Mouse (Mus musculus) heart, adult 11 months (tissue): ENCODE measurements at regions not wholly inside any gene's neighbourhood (a gene's known extent, or its start where the extent isn't known, plus 50 kb on each side); places are given as distances from the start of the nearest gene placed in this dataset.

ENCODE experiments used
- DNase-seq: peaks from one replicate; pipeline ENCODE4 v3.0.0; 2022

- DNase-seq: no peak
These were observed 324.5 kb upstream of the Cdh9 start for GRCm38 (mm10) chr15:16404077-16404476.

DNA sequence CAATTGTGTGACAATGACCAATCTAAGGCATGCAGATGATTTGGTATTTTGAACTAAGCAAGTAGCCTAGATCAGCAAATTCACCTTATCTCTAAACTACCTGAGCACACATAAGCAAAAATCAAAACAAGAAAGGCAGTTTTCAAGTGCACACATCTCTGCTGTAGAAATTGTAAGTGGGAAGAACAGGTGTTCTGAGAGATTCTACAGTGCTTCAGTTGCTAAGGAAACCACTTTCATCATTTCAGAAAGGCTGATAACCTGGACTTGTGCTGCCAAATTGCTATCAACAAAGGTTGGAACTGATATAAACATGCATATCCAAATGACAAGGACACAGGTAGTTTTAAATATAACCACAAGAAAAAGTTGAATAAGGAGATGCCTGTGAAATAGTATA, 322.4 kb upstream of the Cdh9 start:
- no peak for DNase-seq

DNA sequence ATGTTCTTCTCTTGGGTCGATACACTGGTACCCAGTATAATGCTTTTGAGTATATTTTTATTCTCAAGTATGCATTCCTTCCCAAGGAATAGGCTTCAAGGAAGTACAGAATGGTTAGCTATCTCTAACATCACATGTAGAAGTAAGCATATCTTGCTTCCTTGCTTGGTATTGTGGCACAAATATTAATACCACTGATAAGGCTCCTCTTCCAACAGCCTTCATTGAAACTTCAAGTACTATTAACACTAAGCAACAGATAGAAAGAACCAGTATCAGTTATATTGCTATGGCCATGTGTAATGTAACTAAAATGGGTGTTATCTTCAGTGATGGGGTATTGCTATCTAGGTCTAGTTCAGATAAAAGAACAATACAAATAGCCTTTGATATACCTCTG, 316.9 kb upstream of the Cdh9 start:
- no peak for DNase-seq

DNA sequence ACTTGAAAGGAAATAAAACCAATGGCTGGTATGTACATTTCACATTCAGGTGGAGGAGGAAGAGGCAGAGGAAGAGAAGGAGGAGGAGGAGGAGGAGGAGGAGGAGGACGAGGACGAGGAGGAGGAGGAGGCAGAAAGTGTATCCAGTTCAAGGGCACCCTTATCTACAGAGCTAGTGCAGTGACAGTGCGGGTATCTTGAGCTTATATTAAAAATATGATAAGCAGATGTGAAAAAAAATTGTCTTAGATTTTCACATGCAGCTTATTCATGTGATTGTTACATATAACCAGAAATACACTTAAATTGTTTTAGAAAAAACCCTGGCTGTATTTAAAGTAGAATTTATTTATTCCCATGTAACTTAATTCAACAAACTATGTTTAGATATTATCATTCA, 310.8 kb upstream of the Cdh9 start:
- no peak for DNase-seq

GRCm38 (mm10) chr15:16423019-16423418, 305.5 kb upstream of the Cdh9 start:
- no peak for DNase-seq

GRCm38 (mm10) chr15:16446631-16447030, 281.9 kb upstream of the Cdh9 start:
- DNase-seq: no peak

- DNase-seq: no peak
These were observed 237.3 kb upstream of the Cdh9 start for GRCm38 (mm10) chr15:16491238-16491637.

GRCm38 (mm10) chr15:16492871-16493270, 235.7 kb upstream of the Cdh9 start:
- peak; percentile 49 for DNase-seq

GRCm38 (mm10) chr15:16520556-16520955, 208.0 kb upstream of the Cdh9 start:
- no peak for DNase-seq

DNA sequence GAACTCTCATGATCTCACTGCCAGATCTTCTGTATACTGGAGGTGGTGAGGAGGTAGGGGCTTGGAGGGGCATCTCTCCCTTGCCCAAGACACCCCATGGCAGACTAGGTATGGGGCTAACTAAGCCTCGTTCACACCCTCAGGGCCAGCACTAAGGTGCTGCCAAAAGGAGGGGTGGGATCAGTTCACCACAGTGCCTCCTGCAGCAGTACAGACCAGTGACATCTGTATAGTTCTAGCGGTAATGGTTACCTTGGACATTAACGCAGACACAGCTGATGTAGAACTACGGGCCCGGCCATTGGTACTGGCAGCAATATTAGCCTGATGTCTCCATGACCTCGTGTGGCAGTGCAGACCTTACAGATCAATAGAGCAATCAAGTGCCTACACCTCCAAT, 196.0 kb upstream of the Cdh9 start:
- peak; percentile 75 for DNase-seq

- DNase-seq: no peak
These were observed 187.3 kb upstream of the Cdh9 start for GRCm38 (mm10) chr15:16541226-16541625.

- no peak for DNase-seq
These were observed 173.4 kb upstream of the Cdh9 start for GRCm38 (mm10) chr15:16555173-16555572.

- DNase-seq: peak; percentile 46
These were observed 172.2 kb upstream of the Cdh9 start for GRCm38 (mm10) chr15:16556338-16556737.

GRCm38 (mm10) chr15:16566155-16566732, 162.3 kb upstream of the Cdh9 start:
- no peak for DNase-seq

- no peak for DNase-seq
These were observed 161.8 kb upstream of the Cdh9 start for GRCm38 (mm10) chr15:16566799-16567198.

DNA sequence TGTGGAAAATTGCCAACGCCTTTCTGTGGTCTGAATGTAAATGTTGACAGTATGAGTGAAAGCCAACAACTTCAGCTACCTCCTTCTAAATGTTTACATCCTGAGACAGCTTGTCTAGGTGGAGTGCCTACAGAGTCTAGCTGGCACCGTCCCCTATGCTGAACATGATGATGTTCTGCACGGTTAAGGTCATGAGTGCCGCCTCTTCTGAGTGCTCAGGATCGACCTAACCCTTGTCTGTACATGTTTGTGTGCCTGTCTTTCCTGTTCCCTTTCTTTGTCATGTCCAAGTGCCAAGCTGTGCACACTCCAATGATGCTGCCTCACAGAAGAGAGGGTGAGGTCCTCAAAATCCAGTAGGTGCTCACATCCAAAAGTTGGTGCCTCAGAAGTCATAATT, 111.7 kb upstream of the Cdh9 start:
- DNase-seq: no peak

DNA sequence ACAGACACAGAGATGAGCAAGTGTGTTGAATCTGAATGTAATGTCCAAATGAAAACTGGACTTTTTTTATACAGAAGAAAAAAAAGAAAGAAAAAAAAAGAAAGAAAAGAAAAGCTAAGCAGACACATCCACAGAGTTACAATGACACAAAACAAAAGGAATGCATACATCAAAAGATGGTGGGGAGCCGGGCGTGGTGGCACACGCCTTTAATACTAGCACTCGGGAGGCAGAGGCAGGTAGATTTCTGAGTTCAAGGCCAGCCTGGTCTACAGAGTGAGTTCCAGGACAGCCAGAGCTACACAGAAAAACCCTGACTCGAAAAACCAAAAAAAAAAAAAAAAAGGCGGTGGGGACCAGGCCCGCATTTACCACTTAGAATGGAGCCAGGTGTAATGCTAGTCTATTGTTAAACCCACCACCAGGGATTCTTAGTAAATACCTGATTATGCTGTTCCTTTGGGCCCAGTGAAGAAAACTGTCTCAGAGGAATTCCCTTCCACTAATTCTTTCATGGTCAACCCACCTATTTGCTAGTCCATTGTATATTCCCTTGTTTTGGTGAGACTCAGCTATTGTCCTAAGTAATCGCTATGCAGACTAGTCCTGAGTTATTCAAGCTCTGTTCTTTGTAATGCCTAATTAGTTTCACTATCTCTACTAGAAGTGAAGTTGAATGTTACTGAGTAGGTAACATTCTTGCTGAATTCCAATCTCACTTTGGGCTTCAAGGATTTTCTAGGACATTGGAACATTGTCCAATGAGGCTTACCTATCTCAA, 99.0 kb upstream of the Cdh9 start:
- no peak for DNase-seq

DNA sequence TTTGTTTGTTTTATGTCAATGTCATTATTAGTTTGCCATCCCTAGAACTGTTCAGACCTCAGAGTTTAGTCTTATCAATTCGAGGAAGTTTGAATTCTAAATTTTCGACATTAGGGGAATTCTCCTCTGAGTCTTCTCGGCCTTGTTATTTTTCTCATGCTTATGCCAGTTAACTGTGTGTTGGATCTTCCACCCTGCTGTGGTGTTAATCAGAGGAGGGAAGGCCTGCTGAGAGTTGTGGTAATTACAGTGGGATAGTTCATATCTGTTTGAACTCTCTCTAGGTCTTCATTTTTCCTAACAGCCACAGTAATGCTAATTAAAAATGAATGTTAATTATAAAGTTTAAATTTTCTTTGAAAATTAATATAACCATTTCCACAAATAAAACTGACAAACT, 88.9 kb upstream of the Cdh9 start:
- DNase-seq: peak; percentile 6

DNA sequence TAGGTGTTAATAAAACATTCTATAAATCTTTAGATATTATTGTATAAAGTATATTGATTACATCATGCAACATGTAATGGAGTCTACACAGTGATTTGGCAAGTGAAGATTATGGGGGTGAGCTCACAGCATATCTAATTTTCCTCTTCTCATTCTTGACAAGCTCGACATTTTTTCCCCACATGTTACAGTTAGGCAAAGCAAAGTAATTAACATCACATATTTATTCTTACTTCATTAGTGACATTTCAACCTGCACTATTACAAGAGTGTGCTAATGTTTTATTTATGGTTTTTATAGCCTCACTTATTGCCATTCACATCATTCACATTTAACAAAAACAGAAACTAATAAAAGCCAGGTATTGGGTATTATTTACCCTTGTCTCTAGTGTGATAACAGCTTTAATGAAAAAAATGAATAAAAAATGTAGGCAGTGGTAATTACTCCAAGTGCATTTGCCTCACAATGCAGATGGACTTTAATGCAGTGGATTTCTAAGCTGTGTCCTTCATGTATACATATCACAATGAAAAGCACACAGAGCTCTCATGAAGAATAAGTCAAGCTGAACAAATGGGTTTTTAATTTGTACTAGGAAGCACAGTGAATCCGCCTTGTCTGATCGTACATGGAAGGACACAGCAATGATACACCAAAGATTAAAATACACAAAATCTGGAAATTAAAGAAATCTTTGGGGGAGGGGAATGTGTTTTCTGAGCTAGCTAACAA, 75.5 kb upstream of the Cdh9 start:
- DNase-seq: no peak

GRCm38 (mm10) chr15:16653690-16654089, 74.9 kb upstream of the Cdh9 start:
- DNase-seq: no peak

DNA sequence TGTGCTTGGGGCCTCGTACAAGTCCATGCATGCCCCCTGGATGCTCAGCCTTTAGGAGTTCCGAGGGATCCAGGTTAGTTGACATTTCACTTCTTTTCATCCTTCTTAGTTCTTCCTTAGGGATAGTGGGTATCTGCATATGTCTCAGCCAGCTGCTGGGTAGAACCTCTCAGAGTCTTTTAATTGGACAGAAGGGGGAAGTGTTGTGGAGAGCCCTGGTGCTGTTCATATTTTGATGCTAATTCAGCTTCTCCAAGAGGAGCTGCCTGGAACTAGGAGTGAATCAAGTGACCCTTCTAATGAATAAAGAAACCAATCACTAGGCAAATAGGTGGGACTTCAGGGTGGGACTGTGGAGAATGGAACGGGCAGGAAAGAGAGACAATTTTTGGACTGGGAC, 67.3 kb upstream of the Cdh9 start:
- DNase-seq: no peak
